ENCODE assay signal across 22 mouse cellular contexts in genomic region chr13:40285234-40285791, GRCm38 (mm10).
DNase-seq lines count a peak whose midpoint lies in the region; ATAC-seq and TF ChIP-seq lines count a peak whose summit lies in the region.
"Had no signal": no experiment of that assay in that cellular context is flagged by ENCODE, and none has a peak within 500 bp of the region (broad histone marks: within the 10 kb centered on the region; RNA-seq: fewer than 3 reads in every experiment).

No protein-coding gene starts in this region.

- H3K9me3 ChIP-seq in intestine, embryonic 14.5 days (ENCODE audit: control insufficient read depth, low read length): no peaks in the 10 kb centered on the region
- no peaks in the 10 kb centered on the region for H3K9me3 ChIP-seq in intestine, embryonic 16.5 days (ENCODE audit: control insufficient read depth, low read length)
- H3K9me3 ChIP-seq in lung, embryonic 14.5 days (ENCODE audit: low read depth, low read length): no peaks in the 10 kb centered on the region
- H3K9me3 ChIP-seq in stomach, postnatal 0 days (ENCODE audit: control insufficient read depth, low read length): no peaks in the 10 kb centered on the region
- H3K9me3 ChIP-seq: embryonic facial prominence, embryonic 13.5 days; forebrain, embryonic 15.5 days; limb, embryonic 13.5 days; liver, embryonic 13.5 days; midbrain, embryonic 13.5 days; neural tube, embryonic 13.5 days had no signal

- no peak overlapping the region for H3K9ac ChIP-seq in intestine, embryonic 14.5 days (ENCODE audit: low read length)
- H3K9ac ChIP-seq in intestine, embryonic 16.5 days (ENCODE audit: low read depth, low read length): no peak overlapping the region
- H3K9ac ChIP-seq in lung, embryonic 14.5 days: no peak overlapping the region
- H3K9ac ChIP-seq in stomach, postnatal 0 days (ENCODE audit: low read length): no peak overlapping the region
- H3K9ac ChIP-seq: embryonic facial prominence, embryonic 13.5 days; forebrain, embryonic 15.5 days; limb, embryonic 13.5 days; liver, embryonic 13.5 days; midbrain, embryonic 13.5 days; neural tube, embryonic 13.5 days had no signal

- ATAC-seq in intestine, embryonic 14.5 days (replicated peaks; ENCODE audit: low FRiP score, low TSS enrichment, low read depth): no peak
- ATAC-seq in intestine, embryonic 16.5 days: no peak
- peak; percentile 44; the same call in 1 of the 2 replicates for ATAC-seq in lung, embryonic 14.5 days (ENCODE audit: insufficient read depth)
- ATAC-seq in stomach, postnatal 0 days (ENCODE audit: low FRiP score, low TSS enrichment): no peak
- ATAC-seq: CD4-positive, CD25-positive, alpha-beta regulatory T cell, adult 4 months; forebrain, embryonic 15.5 days; midbrain, embryonic 13.5 days had no signal

- TF ChIP-seq CTCF in lung, embryonic 14.5 days (IDR thresholded peaks at IDR 0.05; ENCODE audit: low read depth): no peak
- no peak for TF ChIP-seq CTCF in stomach, postnatal 0 days (IDR thresholded peaks at IDR 0.05; ENCODE audit: low read depth)

- H3K36me3 ChIP-seq in intestine, embryonic 14.5 days (ENCODE audit: control insufficient read depth, insufficient read depth, low read length): no peaks in the 10 kb centered on the region
- H3K36me3 ChIP-seq in intestine, embryonic 16.5 days (ENCODE audit: control insufficient read depth, insufficient read depth, low read length): no peaks in the 10 kb centered on the region
- no peaks in the 10 kb centered on the region for H3K36me3 ChIP-seq in lung, embryonic 14.5 days (ENCODE audit: insufficient read depth)
- no peaks in the 10 kb centered on the region for H3K36me3 ChIP-seq in stomach, postnatal 0 days (ENCODE audit: control insufficient read depth, insufficient read depth, low read length)
- H3K36me3 ChIP-seq: embryonic facial prominence, embryonic 13.5 days; forebrain, embryonic 15.5 days; limb, embryonic 13.5 days; liver, embryonic 13.5 days; midbrain, embryonic 13.5 days; neural tube, embryonic 13.5 days had no signal

- no peak overlapping the region for H3K4me3 ChIP-seq in intestine, embryonic 14.5 days (ENCODE audit: low read depth, low read length)
- H3K4me3 ChIP-seq in intestine, embryonic 16.5 days (ENCODE audit: low read length): no peak overlapping the region
- no peak overlapping the region for H3K4me3 ChIP-seq in lung, embryonic 14.5 days (ENCODE audit: low read depth, low read length)
- no peak overlapping the region for H3K4me3 ChIP-seq in stomach, postnatal 0 days (ENCODE audit: low read depth, low read length)
- H3K4me3 ChIP-seq: embryonic facial prominence, embryonic 13.5 days; forebrain, embryonic 15.5 days; layer of hippocampus, adult 2 months; limb, embryonic 13.5 days; liver, embryonic 13.5 days; midbrain, embryonic 13.5 days; neural tube, embryonic 13.5 days had no signal

- H3K27ac ChIP-seq in intestine, embryonic 14.5 days (ENCODE audit: low read depth): no peak overlapping the region
- no peak overlapping the region for H3K27ac ChIP-seq in intestine, embryonic 16.5 days (ENCODE audit: low read length)
- H3K27ac ChIP-seq in lung, embryonic 14.5 days (ENCODE audit: low read depth): no peak overlapping the region
- no peak overlapping the region for H3K27ac ChIP-seq in stomach, postnatal 0 days (replicated peaks)
- H3K27ac ChIP-seq: embryonic facial prominence, embryonic 13.5 days; forebrain, embryonic 15.5 days; layer of hippocampus, adult 2 months; limb, embryonic 13.5 days; liver, embryonic 13.5 days; macrophage; midbrain, embryonic 13.5 days; neural tube, embryonic 13.5 days had no signal

- no peaks in the 10 kb centered on the region for H3K27me3 ChIP-seq in intestine, embryonic 14.5 days (replicated peaks; ENCODE audit: control insufficient read depth, insufficient read depth, low read length)
- H3K27me3 ChIP-seq in intestine, embryonic 16.5 days (replicated peaks; ENCODE audit: control insufficient read depth, insufficient read depth, low read length): no peaks in the 10 kb centered on the region
- no peaks in the 10 kb centered on the region for H3K27me3 ChIP-seq in lung, embryonic 14.5 days (ENCODE audit: insufficient read depth, low read length)
- H3K27me3 ChIP-seq in stomach, postnatal 0 days (ENCODE audit: control insufficient read depth, insufficient read depth, low read length): no peaks in the 10 kb centered on the region
- H3K27me3 ChIP-seq: forebrain, embryonic 15.5 days; liver, embryonic 13.5 days; midbrain, embryonic 13.5 days; neural tube, embryonic 13.5 days had no signal

- WGBS in intestine, embryonic 14.5 days: 37% methylated on average over 15 of the region's 15 CpGs
- 49% methylated on average over 15 of the region's 15 CpGs for WGBS in intestine, embryonic 16.5 days
- WGBS in lung, embryonic 14.5 days: 43% methylated on average over 15 of the region's 15 CpGs
- 40% methylated on average over 15 of the region's 15 CpGs for WGBS in stomach, postnatal 0 days

- peak overlapping the region; percentile 0; the same call in 1 of the 2 replicates for H3K4me2 ChIP-seq in intestine, embryonic 14.5 days (ENCODE audit: low read length)
- H3K4me2 ChIP-seq in intestine, embryonic 16.5 days (ENCODE audit: low read depth, low read length): no peak overlapping the region
- H3K4me2 ChIP-seq in lung, embryonic 14.5 days: peak overlapping the region; percentile 18; the same call in 1 of the 2 replicates
- H3K4me2 ChIP-seq in stomach, postnatal 0 days (replicated peaks; ENCODE audit: low read depth): peak overlapping the region; percentile 27; the same call in 1 of the 2 replicates
- H3K4me2 ChIP-seq: embryonic facial prominence, embryonic 13.5 days; forebrain, embryonic 15.5 days; heart, embryonic 11.5 days; limb, embryonic 13.5 days; liver, embryonic 13.5 days; midbrain, embryonic 13.5 days; neural tube, embryonic 13.5 days had no signal

- DNase-seq in intestine, embryonic 14.5 days (ENCODE audit: low spot score): no peak
- DNase-seq in lung, embryonic 14.5 days: peak; percentile 32
- no peak for DNase-seq in lung, postnatal 25 days (ENCODE audit: low spot score)
- DNase-seq in lung, postnatal 14 days: peak; percentile 2
- DNase-seq in stomach, postnatal 0 days (ENCODE audit: low spot score): no peak
- no peak for DNase-seq in thymus, postnatal 25 days
- DNase-seq: adrenal gland, postnatal 14 days; cerebellum, adult 9-11 months; heart, postnatal 10 days; layer of hippocampus, postnatal 36 days; liver, embryonic 13.5 days; thymus, postnatal 14 days had no signal

- no peak for TF ChIP-seq EP300 in stomach, postnatal 0 days (optimal IDR thresholded peaks at IDR 0.05)

- no peaks in the 10 kb centered on the region for H3K4me1 ChIP-seq in intestine, embryonic 14.5 days (replicated peaks; ENCODE audit: control insufficient read depth, insufficient read depth, low read length)
- 0 out of 2 replicates have a peak, but pooled peaks cover 3% of the 10 kb centered on the region for H3K4me1 ChIP-seq in intestine, embryonic 16.5 days (ENCODE audit: control insufficient read depth, insufficient read depth, low read length)
- H3K4me1 ChIP-seq in lung, embryonic 14.5 days (ENCODE audit: insufficient read depth): no peaks in the 10 kb centered on the region
- no peaks in the 10 kb centered on the region for H3K4me1 ChIP-seq in stomach, postnatal 0 days (replicated peaks; ENCODE audit: control insufficient read depth, insufficient read depth)
- H3K4me1 ChIP-seq: liver, embryonic 13.5 days had no signal

Comparison
In these comparisons a context has a peak if more than half of its experiments do, and no peak if none do; other contexts are left out.
1. DNase-seq: peak in lung, embryonic 14.5 days (single experiment) and lung, postnatal 14 days (single experiment); none in intestine, embryonic 14.5 days (single experiment), lung, postnatal 25 days (single experiment), stomach, postnatal 0 days (single experiment) and thymus, postnatal 25 days (single experiment).